Mouse (Mus musculus): Measurements from ENCODE around the gene Tbx6. TPM values are rescaled to one million over a fixed set of nuclear protein-coding genes. Genes with fewer than 3 reads are reported as not detected.

The Tbx6 gene
- polyA plus RNA-seq (2017; shearing (Covaris generic)), result 4.7 TPM

DNA sequence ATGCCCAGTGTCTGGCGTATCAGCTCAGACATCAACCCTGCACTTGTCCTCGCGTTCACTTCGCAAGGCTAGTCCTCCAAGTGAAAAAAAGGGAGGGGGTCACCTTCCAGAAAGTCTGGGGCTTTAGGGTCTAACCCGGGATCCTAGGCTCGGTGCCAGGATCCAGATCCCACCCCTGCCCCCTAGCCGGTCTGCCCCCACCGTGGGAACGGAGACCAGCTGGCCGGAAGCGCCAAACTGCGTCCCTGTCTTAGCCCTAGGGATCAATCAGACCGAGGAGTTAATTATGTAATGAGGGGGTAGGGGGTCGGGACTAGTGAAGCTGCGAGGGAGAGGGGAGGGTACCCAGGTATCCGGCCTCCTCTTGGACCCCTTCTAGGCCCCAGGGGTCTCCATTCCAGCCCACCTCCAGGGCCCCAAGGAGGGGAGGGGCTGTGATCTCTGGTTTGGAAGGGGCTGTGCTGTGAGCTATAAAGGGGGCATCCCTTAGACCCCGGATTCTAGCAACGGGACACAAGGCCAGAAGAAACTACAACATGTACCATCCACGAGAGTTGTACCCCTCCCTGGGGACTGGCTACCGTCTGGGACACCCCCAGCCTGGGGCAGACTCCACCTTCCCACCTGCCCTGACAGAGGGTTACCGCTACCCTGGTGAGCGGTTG lies at the start of gene Tbx6:
Tbx6 (plus strand) TSS at position 513 of the 665 bp plus-strand sequence.

DNA sequence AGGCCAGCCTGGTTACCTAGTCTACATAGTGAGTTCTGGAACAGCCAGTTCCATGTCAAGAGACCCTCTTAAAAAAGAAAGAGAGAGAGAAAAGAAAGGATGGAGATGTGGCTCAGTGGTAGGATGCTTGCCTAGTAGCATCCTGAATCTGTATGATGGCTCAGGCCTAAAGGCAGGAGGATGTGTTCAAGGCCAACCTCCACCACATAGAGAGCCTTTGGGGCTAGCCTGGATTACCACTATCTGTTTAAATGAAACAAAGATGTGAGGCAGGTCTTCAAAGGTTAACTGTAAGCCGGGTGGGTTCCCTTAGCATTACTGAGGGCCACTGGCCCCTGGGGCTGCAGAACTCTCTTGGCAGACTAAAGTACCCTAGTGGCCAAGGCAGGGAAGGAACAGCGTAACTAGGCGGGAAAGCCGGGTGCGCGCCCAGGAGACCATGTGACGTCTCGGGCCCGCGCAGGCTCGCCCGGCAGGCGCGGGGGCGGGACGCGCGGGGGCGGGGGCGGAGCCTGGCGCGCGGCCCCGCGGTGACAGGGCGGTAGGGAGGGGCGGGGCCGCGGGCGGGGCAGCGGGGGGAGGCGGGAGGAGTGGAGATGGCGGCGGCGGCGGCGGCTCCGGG lies 22.1 kb upstream of the Tbx6 start, which contains the start of gene Mapk3:
Mapk3 (plus strand) TSS at position 552 of the 622 bp plus-strand sequence.

DNA sequence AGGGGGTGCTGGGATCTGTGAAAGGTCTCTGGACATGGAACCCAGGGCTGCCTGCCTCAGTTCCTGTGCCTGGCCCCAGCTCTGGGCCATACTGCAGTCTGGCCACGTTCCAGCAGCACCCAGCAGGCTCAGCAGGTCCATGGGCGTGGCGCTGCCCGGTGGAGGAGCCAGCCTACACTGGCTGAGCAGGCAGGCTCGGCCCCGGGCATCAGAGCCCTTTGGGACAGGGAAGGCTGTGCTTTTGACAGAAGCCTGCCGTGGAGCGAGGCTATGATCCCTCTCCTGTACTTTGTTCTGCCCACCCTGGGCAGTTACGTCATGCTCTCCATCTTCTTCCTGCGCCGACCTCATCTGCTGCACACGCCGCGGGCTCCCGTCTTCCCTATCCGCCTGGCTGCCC lies 15.1 kb upstream of the Tbx6 start, which contains the start of gene Gdpd3:
Gdpd3 (plus strand) TSS at position 134 of the 400 bp plus-strand sequence.

DNA sequence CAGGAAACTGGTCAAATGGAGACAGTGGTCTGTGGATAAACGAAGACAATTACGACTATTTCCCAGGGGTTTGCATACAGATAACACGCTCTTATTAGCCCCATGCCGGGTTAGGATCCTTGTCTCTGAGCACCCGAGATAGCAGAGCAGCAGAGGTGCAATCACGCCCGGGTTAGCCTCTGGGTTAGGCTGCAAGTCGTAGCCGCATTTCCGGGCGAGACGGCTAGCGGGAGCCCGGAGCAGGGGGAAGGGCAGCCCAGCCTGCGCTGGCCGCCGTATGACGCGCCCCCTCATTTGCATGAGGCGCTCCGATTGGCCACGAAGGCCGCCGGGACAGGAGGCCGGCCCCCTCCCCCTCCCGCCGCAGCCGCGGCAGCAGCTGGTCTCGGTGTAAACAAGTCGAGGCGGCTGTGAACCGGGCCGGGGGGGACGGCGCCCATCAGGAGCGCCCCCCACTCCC lies 4.7 kb upstream of the Tbx6 start, which contains the start of gene Ypel3:
Ypel3 (plus strand) TSS at position 358 of the 460 bp plus-strand sequence.

DNA sequence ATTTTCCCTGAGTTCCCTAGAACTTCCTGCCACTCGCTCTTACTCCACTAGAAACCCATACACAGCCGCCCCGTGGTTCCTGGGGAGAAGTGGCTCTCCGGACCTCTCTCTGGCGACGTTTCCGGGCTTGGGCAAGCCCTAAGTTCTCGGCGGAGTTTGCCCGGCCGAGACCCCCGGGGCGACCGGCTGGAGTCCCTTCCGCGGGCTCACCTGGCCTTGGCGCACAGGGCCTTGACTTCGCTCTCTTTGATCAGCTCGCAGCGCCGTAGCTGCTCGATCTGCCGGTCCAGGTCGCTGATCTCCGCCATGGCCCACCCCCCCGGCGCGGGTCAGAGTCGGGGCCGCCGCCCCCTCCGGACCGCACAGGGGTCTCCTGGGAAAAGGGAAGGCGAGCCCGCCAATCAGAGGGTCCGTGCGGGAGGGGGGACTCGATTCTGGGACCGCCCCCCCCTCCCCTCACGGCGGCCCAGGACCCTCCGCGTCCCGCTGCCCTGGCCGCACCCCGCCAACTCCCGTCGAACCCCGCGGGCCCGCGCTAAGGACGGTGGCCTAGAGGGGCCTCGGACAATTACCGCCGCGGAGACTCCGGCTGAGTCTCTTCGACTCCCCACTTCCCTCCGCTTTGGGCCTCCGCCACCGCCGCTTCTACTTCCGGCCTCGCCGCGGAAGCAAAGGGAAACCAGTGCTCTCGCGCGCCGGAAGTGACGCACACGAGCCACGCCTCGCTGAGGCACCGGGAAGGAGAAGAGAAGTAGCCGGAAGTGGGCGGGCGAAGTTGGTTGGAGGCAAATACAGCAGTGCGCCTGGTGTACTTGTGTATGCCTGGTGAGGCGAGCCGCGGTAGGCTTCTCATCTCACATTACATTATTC lies 10.8 kb downstream of the Tbx6 start, which contains the start of gene Ppp4c:
Ppp4c (minus strand) TSS at position 646 of the 870 bp plus-strand sequence.

DNA sequence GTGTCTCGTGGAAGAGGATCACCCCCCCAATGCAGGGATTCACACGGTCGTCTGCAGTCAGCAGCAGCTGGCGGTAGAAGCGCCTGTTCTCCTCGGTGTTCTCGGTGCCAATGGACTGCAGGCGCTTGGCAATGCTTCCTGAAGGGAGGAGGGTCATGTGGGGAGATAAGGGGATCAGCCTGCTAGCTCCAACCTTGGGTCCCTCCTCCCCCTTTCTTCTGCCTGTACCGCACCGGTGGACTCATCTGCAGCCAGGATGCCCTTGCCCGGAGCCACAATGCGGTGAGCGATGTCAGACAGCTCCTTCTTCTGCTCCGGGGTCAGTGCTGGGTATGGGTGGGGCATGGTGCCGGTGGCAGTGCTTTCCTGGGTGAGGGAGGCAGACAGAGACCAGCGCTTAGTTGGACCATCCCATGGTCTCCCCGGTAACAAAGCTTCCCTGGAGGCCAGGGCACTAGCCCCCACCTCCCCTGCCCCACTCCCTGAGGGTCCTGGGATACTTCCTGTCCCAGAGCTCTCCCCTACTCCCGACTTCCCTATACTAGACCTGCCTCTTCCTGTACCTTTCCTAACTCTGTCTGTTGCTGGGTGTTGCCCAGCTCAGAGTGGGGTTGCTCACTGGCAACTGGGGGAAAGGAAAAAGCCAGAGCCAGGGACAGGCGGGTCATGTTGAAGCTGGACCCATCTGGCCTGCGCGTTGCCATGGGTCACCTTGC lies 16.3 kb downstream of the Tbx6 start, which contains the start of gene Fam57b:
Fam57b (plus strand) TSS at position 258 of the 716 bp plus-strand sequence.

DNA sequence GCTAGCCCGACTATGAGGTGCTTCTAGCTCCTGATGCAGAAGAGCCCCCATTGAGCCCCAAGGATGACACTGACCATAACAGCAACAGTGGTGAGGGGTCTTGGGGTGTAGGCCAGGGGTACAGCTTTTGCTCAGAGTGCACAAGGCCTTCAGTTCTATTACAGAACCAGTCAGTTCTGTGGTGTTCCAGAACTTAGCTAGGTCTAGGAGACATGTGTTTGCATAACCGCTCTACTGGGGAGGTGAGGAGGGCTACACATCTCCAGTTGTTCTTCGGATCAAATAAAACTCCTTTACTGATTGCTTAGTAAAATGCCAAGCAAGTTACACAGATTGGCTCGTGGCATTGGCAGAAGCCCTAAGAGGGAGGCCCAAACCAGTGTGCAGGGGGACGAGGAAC lies 50.3 kb downstream of the Tbx6 start, which contains the start of gene 4930451I11Rik:
4930451I11Rik (minus strand) TSS at position 101 of the 400 bp plus-strand sequence.

Other genes starting within 250 kb of the Tbx6 start
- 223 TPM for gene Eif3c, start 215.1 kb upstream of the Tbx6 start, polyA plus RNA-seq (2017; shearing (Covaris generic))
- gene Apobr, start 196.5 kb upstream of the Tbx6 start, polyA plus RNA-seq (2017; shearing (Covaris generic)), result 3.6 TPM
- 123 TPM for gene Cln3, start 195.7 kb upstream of the Tbx6 start, polyA plus RNA-seq (2017; shearing (Covaris generic))
- not detected for gene Il27, start 186.5 kb upstream of the Tbx6 start, polyA plus RNA-seq (2017; shearing (Covaris generic))
- gene Nupr1, start 150.6 kb upstream of the Tbx6 start, polyA plus RNA-seq (2017; shearing (Covaris generic)), result not detected
- gene Sgf29, start 132.2 kb upstream of the Tbx6 start, polyA plus RNA-seq (2017; shearing (Covaris generic)), result 107 TPM
- gene Sult1a1, start 105.1 kb upstream of the Tbx6 start, polyA plus RNA-seq (2017; shearing (Covaris generic)), result 1.3 TPM
- gene Bola2, start 86.1 kb upstream of the Tbx6 start, polyA plus RNA-seq (2017; shearing (Covaris generic)), result 125 TPM
- 10.3 TPM for gene Slx1b, start 85.7 kb upstream of the Tbx6 start, polyA plus RNA-seq (2017; shearing (Covaris generic))
- 3,429 TPM for gene Coro1a, start 73.7 kb upstream of the Tbx6 start, polyA plus RNA-seq (2017; shearing (Covaris generic))
- gene Mapk3, start 21.9 kb upstream of the Tbx6 start, polyA plus RNA-seq (2017; shearing (Covaris generic)), result 33.0 TPM
- 1.9 TPM for gene Gdpd3, start 15.1 kb upstream of the Tbx6 start, polyA plus RNA-seq (2017; shearing (Covaris generic))
- gene Ypel3, start 4.5 kb upstream of the Tbx6 start, polyA plus RNA-seq (2017; shearing (Covaris generic)), result 379 TPM
- gene Ppp4c, start 11.0 kb downstream of the Tbx6 start, polyA plus RNA-seq (2017; shearing (Covaris generic)), result 458 TPM
- gene Fam57b, start 16.2 kb downstream of the Tbx6 start, polyA plus RNA-seq (2017; shearing (Covaris generic)), result not detected
- not detected for gene 4930451I11Rik, start 50.2 kb downstream of the Tbx6 start, polyA plus RNA-seq (2017; shearing (Covaris generic))
- not detected for gene Doc2a, start 65.9 kb downstream of the Tbx6 start, polyA plus RNA-seq (2017; shearing (Covaris generic))
- 18.3 TPM for gene Hirip3, start 80.5 kb downstream of the Tbx6 start, polyA plus RNA-seq (2017; shearing (Covaris generic))
- gene Ino80e, start 80.9 kb downstream of the Tbx6 start, polyA plus RNA-seq (2017; shearing (Covaris generic)), result 103 TPM
- 71.5 TPM for gene Taok2, start 103.2 kb downstream of the Tbx6 start, polyA plus RNA-seq (2017; shearing (Covaris generic))
- gene Tmem219, start 141.4 kb downstream of the Tbx6 start, polyA plus RNA-seq (2017; shearing (Covaris generic)), result 50.5 TPM
- gene Kctd13, start 147.4 kb downstream of the Tbx6 start, polyA plus RNA-seq (2017; shearing (Covaris generic)), result 12.3 TPM
- gene Asphd1, start 168.1 kb downstream of the Tbx6 start, polyA plus RNA-seq (2017; shearing (Covaris generic)), result not detected
- gene Sez6l2, start 169.1 kb downstream of the Tbx6 start, polyA plus RNA-seq (2017; shearing (Covaris generic)), result 0.65 TPM
- 358 TPM for gene Cdipt, start 194.4 kb downstream of the Tbx6 start, polyA plus RNA-seq (2017; shearing (Covaris generic))
- 3.1 TPM for gene Cdiptos, start 194.6 kb downstream of the Tbx6 start, polyA plus RNA-seq (2017; shearing (Covaris generic))
- 61.2 TPM for gene Mvp, start 233.1 kb downstream of the Tbx6 start, polyA plus RNA-seq (2017; shearing (Covaris generic))
- gene Pagr1b, start 235.0 kb downstream of the Tbx6 start, polyA plus RNA-seq (2017; shearing (Covaris generic)), result 1.2 TPM
- 166 TPM for gene Pagr1a, start 235.9 kb downstream of the Tbx6 start, polyA plus RNA-seq (2017; shearing (Covaris generic))
- gene Gm42742, start 239.6 kb downstream of the Tbx6 start, polyA plus RNA-seq (2017; shearing (Covaris generic)), result 47.3 TPM
- 27.4 TPM for gene Prrt2, start 239.7 kb downstream of the Tbx6 start, polyA plus RNA-seq (2017; shearing (Covaris generic))
- 27.5 TPM for gene Maz, start 245.6 kb downstream of the Tbx6 start, polyA plus RNA-seq (2017; shearing (Covaris generic))